Mouse (Mus musculus): ENCODE measurements around the gene Tex36.

- no peak for TF ChIP-seq EP300 (IDR thresholded peaks at IDR 0.05; ENCODE audit: low read depth)
- no peak for TF ChIP-seq CTCF (IDR thresholded peaks at IDR 0.05; ENCODE audit: low read depth)
Measured at GRCm38 (mm10) chr7:133569194-133569880, 32.6 kb downstream of the Tex36 start.
